Mouse (Mus musculus): ENCODE results near the gene Olfr372. TPM values are rescaled to one million over a fixed set of nuclear protein-coding genes. Genes with fewer than 3 reads are reported as not detected.
"Not testable (repeated sequence)": the region's sequence is repeated elsewhere in the genome, so short reads cannot be mapped to it uniquely, and the experiment has no call there.

Olfr372 gene
- polyA plus RNA-seq, 1 experiment from 2014 or later: not detected

GRCm38 (mm10) chr8:72013506-72014228 lies 27.4 kb upstream of the Olfr372 start:
- H3K27ac ChIP-seq (replicated peaks in 1 of 2; ENCODE audit: control insufficient read depth in 1 of 2, insufficient read depth in 1 of 2, low read depth in 2 of 2, low read length in 2 of 2); H3K4me3 ChIP-seq (ENCODE audit: control insufficient read depth in 1 of 2, insufficient read depth in 1 of 2, low read depth in 1 of 2, low read length in 2 of 2); ATAC-seq (ENCODE audit: insufficient number of reproducible peaks, insufficient read depth, low FRiP score, low read depth); H3K27me3 ChIP-seq (ENCODE audit: control insufficient read depth, insufficient read depth, low read length); H3K9me3 ChIP-seq (ENCODE audit: control insufficient read depth, low read length); H3K36me3 ChIP-seq (ENCODE audit: control insufficient read depth, insufficient read depth, low read length); H3K9ac ChIP-seq (ENCODE audit: low read length); H3K4me2 ChIP-seq (ENCODE audit: low read length); H3K4me1 ChIP-seq (ENCODE audit: control insufficient read depth in 2 of 2, insufficient read depth in 2 of 2, low read length in 2 of 2): not testable (repeated sequence)
- 66% methylated on average over 6 of the region's 6 CpGs for WGBS

- H3K36me3 ChIP-seq (ENCODE audit: control insufficient read depth, insufficient read depth, low read length); H3K9ac ChIP-seq (ENCODE audit: low read length); H3K9me3 ChIP-seq (ENCODE audit: control insufficient read depth, low read length); H3K4me1 ChIP-seq (ENCODE audit: control insufficient read depth in 2 of 2, insufficient read depth in 2 of 2, low read length in 2 of 2); H3K4me3 ChIP-seq (ENCODE audit: control insufficient read depth in 1 of 2, insufficient read depth in 1 of 2, low read depth in 1 of 2, low read length in 2 of 2); ATAC-seq (ENCODE audit: insufficient number of reproducible peaks, insufficient read depth, low FRiP score, low read depth); H3K27me3 ChIP-seq (ENCODE audit: control insufficient read depth, insufficient read depth, low read length); H3K4me2 ChIP-seq (ENCODE audit: low read length); H3K27ac ChIP-seq (replicated peaks in 1 of 2; ENCODE audit: control insufficient read depth in 1 of 2, insufficient read depth in 1 of 2, low read depth in 2 of 2, low read length in 2 of 2): not testable (repeated sequence)
- 51% methylated on average over 2 of the region's 2 CpGs for WGBS
Observed at GRCm38 (mm10) chr8:72017339-72017738, 23.7 kb upstream of the Olfr372 start.

GRCm38 (mm10) chr8:72018141-72018540 lies 22.9 kb upstream of the Olfr372 start:
- no peak for ATAC-seq (ENCODE audit: insufficient number of reproducible peaks, insufficient read depth, low FRiP score, low read depth)
- Histone ChIP-seq H3K9me3 (ENCODE audit: control insufficient read depth, low read length) (no peaks in the 10 kb centered on the region), H3K27ac (replicated peaks in 1 of 2; ENCODE audit: control insufficient read depth in 1 of 2, insufficient read depth in 1 of 2, low read depth in 2 of 2, low read length in 2 of 2) (no peak overlapping the region), H3K4me2 (ENCODE audit: low read length) (no peak overlapping the region), H3K27me3 (ENCODE audit: control insufficient read depth, insufficient read depth, low read length) (no peaks in the 10 kb centered on the region), H3K4me1 (ENCODE audit: control insufficient read depth in 2 of 2, insufficient read depth in 2 of 2, low read length in 2 of 2) (no peaks in the 10 kb centered on the region), H3K4me3 (ENCODE audit: control insufficient read depth in 1 of 2, insufficient read depth in 1 of 2, low read depth in 1 of 2, low read length in 2 of 2) (no peak overlapping the region), H3K9ac (ENCODE audit: low read length) (no peak overlapping the region), H3K36me3 (ENCODE audit: control insufficient read depth, insufficient read depth, low read length) (no peaks in the 10 kb centered on the region)
- WGBS: 57% methylated on average over 2 of the region's 2 CpGs

GRCm38 (mm10) chr8:72019022-72019421 lies 22.0 kb upstream of the Olfr372 start:
- H3K27ac ChIP-seq (replicated peaks in 1 of 2; ENCODE audit: control insufficient read depth in 1 of 2, insufficient read depth in 1 of 2, low read depth in 2 of 2, low read length in 2 of 2); H3K9me3 ChIP-seq (ENCODE audit: control insufficient read depth, low read length); ATAC-seq (ENCODE audit: insufficient number of reproducible peaks, insufficient read depth, low FRiP score, low read depth); H3K4me2 ChIP-seq (ENCODE audit: low read length); H3K36me3 ChIP-seq (ENCODE audit: control insufficient read depth, insufficient read depth, low read length); H3K4me1 ChIP-seq (ENCODE audit: control insufficient read depth in 2 of 2, insufficient read depth in 2 of 2, low read length in 2 of 2); H3K4me3 ChIP-seq (ENCODE audit: control insufficient read depth in 1 of 2, insufficient read depth in 1 of 2, low read depth in 1 of 2, low read length in 2 of 2); H3K9ac ChIP-seq (ENCODE audit: low read length); H3K27me3 ChIP-seq (ENCODE audit: control insufficient read depth, insufficient read depth, low read length): not testable (repeated sequence)
- 78% methylated on average over 1 of the region's 1 CpGs for WGBS

GRCm38 (mm10) chr8:72019816-72020215 lies 21.2 kb upstream of the Olfr372 start:
- 39% methylated on average over 2 of the region's 2 CpGs for WGBS
- no peak for ATAC-seq (ENCODE audit: insufficient number of reproducible peaks, insufficient read depth, low FRiP score, low read depth)
- Histone ChIP-seq H3K4me2 (ENCODE audit: low read length) (no peak overlapping the region), H3K4me3 (ENCODE audit: control insufficient read depth in 1 of 2, insufficient read depth in 1 of 2, low read depth in 1 of 2, low read length in 2 of 2) (no peak overlapping the region), H3K36me3 (ENCODE audit: control insufficient read depth, insufficient read depth, low read length) (no peaks in the 10 kb centered on the region), H3K4me1 (ENCODE audit: control insufficient read depth in 2 of 2, insufficient read depth in 2 of 2, low read length in 2 of 2) (no peaks in the 10 kb centered on the region), H3K27me3 (ENCODE audit: control insufficient read depth, insufficient read depth, low read length) (no peaks in the 10 kb centered on the region), H3K27ac (replicated peaks in 1 of 2; ENCODE audit: control insufficient read depth in 1 of 2, insufficient read depth in 1 of 2, low read depth in 2 of 2, low read length in 2 of 2) (no peak overlapping the region), H3K9me3 (ENCODE audit: control insufficient read depth, low read length) (no peaks in the 10 kb centered on the region), H3K9ac (ENCODE audit: low read length) (no peak overlapping the region)

GRCm38 (mm10) chr8:72024886-72025285 lies 16.1 kb upstream of the Olfr372 start:
- not testable (repeated sequence) for H3K4me3 ChIP-seq (ENCODE audit: control insufficient read depth in 1 of 2, insufficient read depth in 1 of 2, low read depth in 1 of 2, low read length in 2 of 2); ATAC-seq (ENCODE audit: insufficient number of reproducible peaks, insufficient read depth, low FRiP score, low read depth); H3K9ac ChIP-seq (ENCODE audit: low read length); H3K9me3 ChIP-seq (ENCODE audit: control insufficient read depth, low read length); H3K27me3 ChIP-seq (ENCODE audit: control insufficient read depth, insufficient read depth, low read length); H3K4me1 ChIP-seq (ENCODE audit: control insufficient read depth in 2 of 2, insufficient read depth in 2 of 2, low read length in 2 of 2); H3K4me2 ChIP-seq (ENCODE audit: low read length); H3K36me3 ChIP-seq (ENCODE audit: control insufficient read depth, insufficient read depth, low read length); H3K27ac ChIP-seq (replicated peaks in 1 of 2; ENCODE audit: control insufficient read depth in 1 of 2, insufficient read depth in 1 of 2, low read depth in 2 of 2, low read length in 2 of 2)
- WGBS: 9% methylated on average over 3 of the region's 9 CpGs

- H3K36me3 ChIP-seq (ENCODE audit: control insufficient read depth, insufficient read depth, low read length); ATAC-seq (ENCODE audit: insufficient number of reproducible peaks, insufficient read depth, low FRiP score, low read depth); H3K4me2 ChIP-seq (ENCODE audit: low read length); H3K9me3 ChIP-seq (ENCODE audit: control insufficient read depth, low read length); H3K27me3 ChIP-seq (ENCODE audit: control insufficient read depth, insufficient read depth, low read length); H3K4me1 ChIP-seq (ENCODE audit: control insufficient read depth in 2 of 2, insufficient read depth in 2 of 2, low read length in 2 of 2); H3K4me3 ChIP-seq (ENCODE audit: control insufficient read depth in 1 of 2, insufficient read depth in 1 of 2, low read depth in 1 of 2, low read length in 2 of 2); H3K27ac ChIP-seq (replicated peaks in 1 of 2; ENCODE audit: control insufficient read depth in 1 of 2, insufficient read depth in 1 of 2, low read depth in 2 of 2, low read length in 2 of 2); H3K9ac ChIP-seq (ENCODE audit: low read length): not testable (repeated sequence)
- WGBS: 33% methylated on average over 4 of the region's 4 CpGs
Observed at GRCm38 (mm10) chr8:72032926-72033325, 8.1 kb upstream of the Olfr372 start.

GRCm38 (mm10) chr8:72042493-72042892 lies 1.5 kb downstream of the Olfr372 start:
- H3K4me1 ChIP-seq (ENCODE audit: control insufficient read depth in 2 of 2, insufficient read depth in 2 of 2, low read length in 2 of 2): no peaks in the 10 kb centered on the region
- no peak for ATAC-seq (ENCODE audit: insufficient number of reproducible peaks, insufficient read depth, low FRiP score, low read depth)
- no peak overlapping the region for H3K4me3 ChIP-seq (ENCODE audit: control insufficient read depth in 1 of 2, insufficient read depth in 1 of 2, low read depth in 1 of 2, low read length in 2 of 2)
- H3K36me3 ChIP-seq (ENCODE audit: control insufficient read depth, insufficient read depth, low read length): no peaks in the 10 kb centered on the region
- H3K9ac ChIP-seq (ENCODE audit: low read length): no peak overlapping the region
- H3K4me2 ChIP-seq (ENCODE audit: low read length): no peak overlapping the region
- H3K27ac ChIP-seq (replicated peaks in 1 of 2; ENCODE audit: control insufficient read depth in 1 of 2, insufficient read depth in 1 of 2, low read depth in 2 of 2, low read length in 2 of 2): no peak overlapping the region
- no peaks in the 10 kb centered on the region for H3K27me3 ChIP-seq (ENCODE audit: control insufficient read depth, insufficient read depth, low read length)
- 76% methylated on average over 1 of the region's 1 CpGs for WGBS
- H3K9me3 ChIP-seq (ENCODE audit: control insufficient read depth, low read length): no peaks in the 10 kb centered on the region
